Mouse (Mus musculus) skeletal muscle tissue, adult 2 months (tissue): ENCODE results near the gene Ubp1.

Experiments
- DNase-seq: peaks from one replicate; pipeline ENCODE4 v3.0.0-alpha.2; 2012; ENCODE audit warnings: low read depth, low spot score

The Ubp1 gene

DNA sequence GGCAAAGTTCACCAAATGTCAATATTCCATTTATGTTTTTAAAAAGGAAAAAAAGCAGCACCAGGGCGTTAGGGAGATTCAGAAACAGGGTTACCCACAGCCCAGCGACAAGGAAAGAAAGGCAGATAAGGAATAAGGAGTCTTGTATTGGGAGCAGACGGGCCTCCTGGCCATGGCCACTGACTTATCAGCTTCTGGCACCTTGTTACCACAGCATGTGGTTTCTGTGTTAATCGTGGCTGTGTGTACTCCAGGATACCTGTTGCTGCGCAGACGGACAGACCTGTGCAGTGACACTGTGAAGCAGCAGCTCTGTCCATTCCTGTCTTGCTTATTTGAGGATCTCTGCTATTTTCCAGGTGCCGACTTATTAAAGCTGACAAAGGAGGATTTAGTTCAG lies 38.2 kb downstream of the Ubp1 start:
- DNase-seq: no peak

DNA sequence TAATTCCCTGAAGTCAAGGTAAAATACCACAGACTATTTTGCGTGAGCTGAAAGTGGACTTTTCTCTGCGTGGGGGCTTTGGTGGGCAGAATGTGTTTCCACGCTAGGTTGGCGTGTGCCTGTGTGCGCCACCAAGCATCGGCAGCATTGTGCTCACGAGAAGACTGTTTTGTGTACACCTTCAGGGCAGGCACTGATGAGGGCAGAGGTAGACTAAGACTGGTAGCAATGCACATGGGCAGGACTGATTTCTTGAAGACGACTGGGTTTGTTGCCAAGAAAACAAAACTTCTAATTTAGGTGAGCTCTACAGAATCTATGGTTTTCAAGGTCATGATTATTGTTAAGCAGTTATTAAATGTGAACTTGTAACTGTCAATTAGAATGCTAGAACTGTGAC lies 38.7 kb downstream of the Ubp1 start:
- no peak for DNase-seq

DNA sequence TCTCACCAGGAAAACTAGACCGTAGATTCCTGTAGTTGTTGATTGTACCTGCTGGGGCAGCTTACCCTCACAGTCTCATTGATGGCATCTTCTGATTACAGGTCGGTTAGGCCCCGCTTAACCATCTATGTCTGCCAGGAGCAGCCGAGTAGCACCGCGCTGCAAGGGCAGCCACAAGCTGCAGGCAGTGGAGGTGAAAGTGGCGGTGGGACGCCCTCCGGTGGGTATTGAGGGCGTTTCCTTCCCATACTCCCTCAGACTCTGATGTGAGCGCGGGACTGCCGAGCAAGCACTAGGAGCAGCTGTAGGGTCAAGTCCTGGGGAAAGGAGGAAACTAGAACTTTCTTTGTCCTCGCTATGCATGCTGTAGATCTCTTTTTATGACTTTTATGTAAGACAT lies 39.3 kb downstream of the Ubp1 start:
- DNase-seq: no peak

DNA sequence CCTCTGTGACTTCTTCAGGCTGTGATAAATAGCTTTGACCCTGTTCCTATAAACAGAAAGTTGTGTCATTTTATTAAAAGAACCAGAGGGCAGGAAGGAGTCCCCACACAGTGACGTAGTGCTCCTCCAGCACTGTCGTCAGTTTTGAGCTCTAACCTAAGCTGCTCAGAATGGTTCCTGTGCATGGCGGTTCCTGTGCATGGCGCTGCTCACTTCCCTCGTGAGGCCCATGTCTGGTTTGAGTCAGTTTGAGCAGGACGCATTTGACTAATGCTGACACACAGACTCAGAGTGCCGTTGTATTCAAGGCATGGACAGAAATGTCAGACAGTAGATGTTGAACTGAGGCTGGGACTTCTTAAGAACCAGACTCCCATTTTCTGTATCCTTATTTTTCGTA lies 40.9 kb downstream of the Ubp1 start:
- no peak for DNase-seq

DNA sequence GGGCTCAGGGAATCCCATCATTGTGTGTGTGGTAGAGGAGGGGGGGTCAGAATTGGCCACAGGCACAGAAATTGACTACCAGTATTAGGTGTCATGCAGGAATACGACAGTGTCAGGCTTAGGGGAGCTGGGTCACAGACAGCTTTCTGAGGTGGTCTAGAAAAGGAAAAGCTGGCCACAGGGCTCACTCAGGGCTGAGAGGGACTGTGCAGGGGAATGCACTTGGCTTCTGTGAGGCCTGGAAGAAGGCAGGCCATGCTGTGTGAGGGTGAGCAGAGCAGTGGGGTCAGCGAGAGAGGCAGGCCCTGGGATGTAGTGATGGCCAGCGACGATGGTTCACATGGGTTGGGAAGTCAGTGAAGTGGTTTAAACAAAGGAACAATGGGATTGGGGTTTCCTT lies 43.1 kb downstream of the Ubp1 start:
- DNase-seq: no peak

DNA sequence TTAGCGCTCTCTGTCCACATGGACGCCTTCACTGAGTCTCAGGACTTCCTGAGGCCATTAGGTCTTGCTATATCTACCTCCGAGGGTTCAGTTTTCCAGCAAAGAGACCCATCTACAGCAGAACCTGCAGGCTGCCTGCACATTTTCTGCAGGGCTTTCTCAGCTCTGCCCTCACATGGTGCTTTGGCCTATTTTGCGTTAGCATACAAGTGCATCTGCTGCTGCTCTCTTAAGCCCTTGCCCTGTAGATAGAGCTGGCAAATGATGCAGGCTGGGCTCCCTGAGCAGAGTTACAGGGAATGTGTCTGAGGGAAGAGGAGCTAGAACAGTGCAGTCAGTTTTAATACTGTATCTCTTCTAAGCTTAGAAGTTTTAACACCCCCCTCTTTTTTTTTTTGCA lies 44.2 kb downstream of the Ubp1 start:
- DNase-seq: no peak

DNA sequence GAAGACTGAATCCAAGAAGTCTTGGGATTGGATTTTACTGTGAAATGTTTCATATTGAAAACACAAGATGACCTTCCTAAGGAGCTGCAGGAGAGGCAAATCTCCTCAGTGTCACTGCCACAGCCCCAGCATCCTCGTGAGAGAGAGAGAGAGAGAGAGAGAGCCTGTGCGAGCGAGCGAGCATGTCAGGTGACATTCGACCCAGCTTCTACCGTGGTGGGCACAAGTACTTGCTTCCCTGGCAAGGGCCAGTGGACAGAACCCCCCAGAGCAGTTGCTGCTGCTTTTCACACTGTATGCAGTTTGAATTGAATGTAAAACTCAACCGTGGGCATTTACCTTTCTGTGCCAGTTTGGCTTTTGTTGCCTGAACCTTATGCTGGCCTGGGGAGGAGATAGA lies 44.7 kb downstream of the Ubp1 start:
- DNase-seq: no peak

DNA sequence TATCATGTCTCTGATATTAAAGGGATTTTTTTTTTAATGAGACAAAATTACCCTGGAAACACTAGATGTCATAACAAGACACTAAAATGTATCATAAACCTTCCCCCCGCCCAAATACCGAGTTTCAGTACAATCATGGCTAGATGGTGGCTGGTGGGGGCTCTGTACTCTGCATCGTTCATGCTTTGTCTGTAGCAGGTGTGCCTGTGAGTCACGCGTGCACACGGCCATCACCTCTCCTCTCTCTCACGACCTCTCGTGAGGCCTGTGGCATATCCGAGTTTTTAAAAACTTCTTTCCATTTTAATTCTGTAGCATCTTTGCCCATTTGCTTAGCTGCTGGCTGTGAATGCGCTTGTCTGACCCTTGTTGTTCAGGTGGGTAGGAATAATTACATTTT lies 45.5 kb downstream of the Ubp1 start:
- DNase-seq: no peak

DNA sequence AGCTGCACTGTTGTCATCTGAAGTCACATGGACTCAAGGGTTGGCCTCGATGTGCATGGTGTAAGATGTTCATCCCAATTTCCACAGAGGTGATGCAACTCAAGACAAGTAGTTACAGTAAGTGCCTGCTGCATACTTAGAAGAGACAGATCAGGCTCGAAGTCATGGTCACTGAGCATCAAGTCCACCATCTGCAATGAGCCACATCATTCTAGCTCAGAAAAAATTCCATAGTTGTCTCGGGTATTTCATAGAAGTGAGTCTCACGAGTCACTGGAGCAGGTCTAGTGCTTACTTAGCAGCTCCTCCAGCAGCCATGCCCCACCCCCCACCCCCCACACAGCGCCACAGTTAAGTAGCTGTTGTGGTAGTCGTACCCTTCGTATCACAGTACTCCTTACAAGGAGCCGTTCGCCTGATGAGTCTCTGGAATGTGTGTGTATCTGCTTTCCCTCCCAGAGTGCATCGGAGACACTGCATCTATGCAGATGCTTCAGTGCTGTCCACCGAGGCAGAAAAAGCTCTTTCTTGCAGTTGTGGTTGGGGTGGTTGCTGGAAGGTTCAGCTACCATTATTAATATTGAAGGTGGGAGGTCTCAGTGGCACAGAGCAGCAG lies 46.6 kb downstream of the Ubp1 start:
- DNase-seq: no peak

DNA sequence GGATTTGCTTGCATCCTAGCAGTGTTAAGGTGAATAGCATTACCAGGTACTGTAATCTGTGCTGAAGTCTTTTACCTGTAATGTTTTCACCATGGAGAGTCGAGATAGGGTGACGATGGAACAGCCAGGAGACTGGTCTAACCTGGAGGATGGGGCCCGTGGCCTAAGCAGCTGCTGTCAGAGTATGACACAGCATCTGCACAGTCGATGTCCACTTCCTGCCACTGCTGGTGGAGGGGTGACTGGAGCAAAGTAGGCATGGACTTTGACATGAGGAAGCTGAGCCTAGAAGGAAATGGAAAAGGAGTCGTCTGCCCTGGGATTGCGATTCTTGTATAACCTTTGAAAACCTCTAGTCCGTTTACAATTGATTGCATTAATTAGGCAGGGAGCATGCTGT lies 47.9 kb downstream of the Ubp1 start:
- DNase-seq: no peak

DNA sequence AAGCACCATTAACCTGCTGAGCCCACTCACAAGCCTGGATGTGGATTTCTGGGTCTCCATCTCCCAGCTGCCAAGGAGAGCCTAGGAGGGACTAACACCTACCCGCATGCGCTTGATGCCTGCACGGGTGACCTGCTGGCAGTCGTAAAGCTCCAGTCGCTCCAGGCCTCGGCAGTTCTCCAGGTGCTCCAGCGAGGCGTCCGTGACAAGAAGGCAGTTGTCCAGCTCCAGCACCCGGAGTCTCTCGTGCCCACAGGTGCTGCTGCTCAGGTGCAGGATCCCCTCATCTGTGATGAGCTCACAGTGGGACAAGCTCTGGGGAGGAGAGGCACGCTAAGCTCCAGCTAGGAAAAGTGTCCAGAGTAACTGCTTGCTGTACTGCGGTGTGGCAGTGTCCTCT lies 48.6 kb downstream of the Ubp1 start:
- no peak for DNase-seq

DNA sequence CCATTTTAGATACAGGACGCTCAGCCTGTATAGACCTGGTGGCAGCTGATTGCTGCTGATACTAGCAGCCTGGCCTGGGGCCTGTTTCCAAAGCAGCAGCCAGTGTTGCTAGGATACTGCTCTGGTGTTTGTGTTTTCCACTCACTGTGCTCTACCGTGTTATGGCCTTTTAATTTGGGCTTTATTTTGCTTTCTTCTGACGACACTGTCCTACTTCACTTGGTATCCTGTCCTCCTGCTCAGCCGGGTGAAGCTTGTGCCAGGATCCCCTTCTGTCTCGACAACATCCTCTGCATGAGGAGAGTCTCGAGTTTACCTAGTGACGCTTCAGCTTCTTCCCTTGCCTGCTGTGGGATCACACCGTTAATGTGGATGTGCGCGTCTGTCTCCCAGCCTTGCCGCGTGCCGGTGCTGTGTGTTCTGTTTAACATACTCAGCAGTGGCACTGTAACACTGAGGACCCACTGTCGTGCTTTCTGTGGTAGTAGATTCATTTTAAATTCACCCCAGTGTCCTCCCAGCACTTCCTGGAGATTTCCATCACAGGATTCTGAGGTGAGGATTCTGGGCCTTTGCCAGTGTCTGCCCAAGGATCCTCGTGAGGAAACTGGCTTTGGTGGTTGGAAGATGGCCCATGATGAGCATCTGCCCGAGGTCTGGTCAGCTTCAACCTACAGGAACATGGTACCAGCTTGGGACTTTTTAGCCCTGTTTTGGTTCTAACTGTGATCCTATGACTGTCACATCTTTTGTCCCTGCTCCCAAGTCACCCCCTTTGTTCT lies 50.6 kb downstream of the Ubp1 start:
- peak; percentile 30 for DNase-seq

DNA sequence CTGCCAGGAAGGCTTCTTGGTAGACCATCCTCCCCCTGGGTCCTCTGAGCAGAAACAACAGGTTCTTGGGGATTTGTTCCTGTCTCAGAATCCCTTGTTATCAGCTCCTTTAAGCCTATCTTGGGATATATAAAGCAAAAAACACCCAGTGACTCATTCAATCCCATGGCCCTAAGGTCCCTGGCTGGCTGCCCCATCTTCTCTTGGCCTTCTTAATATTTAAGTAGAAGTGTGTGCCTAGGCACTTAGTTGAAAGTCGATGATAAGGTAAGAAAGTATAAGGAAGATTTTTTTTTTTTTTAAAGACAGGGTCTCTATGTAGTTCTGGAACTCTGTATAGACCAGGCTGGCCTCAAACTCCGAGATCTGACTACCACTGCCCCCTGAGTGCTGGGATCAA lies 51.7 kb downstream of the Ubp1 start:
- no peak for DNase-seq

DNA sequence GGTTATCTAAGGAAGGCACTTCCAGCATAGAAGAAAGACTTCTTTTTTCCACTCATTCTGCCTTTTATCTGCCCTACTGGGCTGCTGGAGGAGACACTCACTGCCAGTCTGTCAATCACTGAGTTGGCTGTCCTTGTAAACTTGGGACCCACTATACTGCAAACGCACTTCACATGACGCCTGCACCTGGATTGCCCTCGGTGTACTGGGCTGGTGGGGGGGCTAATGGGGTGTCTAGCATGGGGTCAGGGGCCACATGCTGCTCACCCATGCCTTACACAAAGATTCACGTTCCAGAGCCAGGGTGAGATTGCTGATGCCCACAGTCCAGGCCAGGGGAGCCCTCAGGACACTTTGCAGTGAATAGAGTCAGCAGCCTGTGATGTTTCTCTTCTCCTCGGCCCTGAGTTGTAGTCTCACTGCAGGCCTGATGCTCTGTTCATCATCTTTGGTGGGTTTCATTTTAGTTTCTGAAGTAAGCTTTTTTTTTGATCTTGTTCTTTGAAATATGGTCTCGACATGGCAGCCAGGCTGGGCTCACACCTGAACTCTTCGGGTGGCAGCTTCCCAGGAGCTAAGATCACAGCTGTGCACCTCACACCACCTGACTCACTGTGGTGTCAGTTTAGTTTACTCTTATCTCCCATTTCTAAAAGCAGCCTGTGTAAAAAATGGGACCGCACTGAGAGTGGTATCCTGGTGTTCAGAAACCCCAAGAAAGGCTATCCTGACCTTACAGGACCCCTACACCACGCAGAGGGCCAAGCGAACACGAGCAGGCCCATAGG lies 52.3 kb downstream of the Ubp1 start:
- DNase-seq: no peak

DNA sequence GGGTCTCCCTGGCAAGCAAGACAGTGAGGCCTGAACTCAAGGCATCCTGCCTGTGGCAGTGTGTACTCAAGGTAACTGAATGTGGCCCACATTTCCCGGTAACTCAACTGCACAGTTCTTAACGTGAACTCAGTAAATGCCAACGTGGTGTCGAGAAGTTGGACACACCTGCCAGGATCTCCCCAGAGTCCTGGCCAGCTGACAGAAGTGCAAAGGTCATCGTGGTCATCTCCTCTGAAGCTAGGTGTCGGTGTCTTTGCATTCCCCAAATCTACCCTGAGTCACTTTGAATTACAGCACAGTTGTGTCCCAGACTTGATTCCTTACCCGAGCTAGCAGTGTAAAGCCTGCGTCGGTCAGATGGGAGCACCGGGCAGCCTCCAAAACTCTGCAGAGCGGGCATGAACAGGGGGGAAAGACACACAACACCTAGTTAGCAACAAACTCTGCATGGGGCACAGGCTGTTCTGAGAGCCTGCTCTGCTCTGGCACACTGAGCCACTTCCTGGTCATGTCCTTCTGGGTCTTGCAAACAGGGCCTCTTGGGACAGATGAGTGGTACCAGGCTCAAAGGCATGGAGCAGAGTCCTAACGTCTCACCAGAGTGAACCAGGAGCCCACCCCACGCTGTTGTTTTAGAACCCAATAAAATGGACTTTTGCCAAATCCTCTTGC lies 54.3 kb downstream of the Ubp1 start:
- no peak for DNase-seq

DNA sequence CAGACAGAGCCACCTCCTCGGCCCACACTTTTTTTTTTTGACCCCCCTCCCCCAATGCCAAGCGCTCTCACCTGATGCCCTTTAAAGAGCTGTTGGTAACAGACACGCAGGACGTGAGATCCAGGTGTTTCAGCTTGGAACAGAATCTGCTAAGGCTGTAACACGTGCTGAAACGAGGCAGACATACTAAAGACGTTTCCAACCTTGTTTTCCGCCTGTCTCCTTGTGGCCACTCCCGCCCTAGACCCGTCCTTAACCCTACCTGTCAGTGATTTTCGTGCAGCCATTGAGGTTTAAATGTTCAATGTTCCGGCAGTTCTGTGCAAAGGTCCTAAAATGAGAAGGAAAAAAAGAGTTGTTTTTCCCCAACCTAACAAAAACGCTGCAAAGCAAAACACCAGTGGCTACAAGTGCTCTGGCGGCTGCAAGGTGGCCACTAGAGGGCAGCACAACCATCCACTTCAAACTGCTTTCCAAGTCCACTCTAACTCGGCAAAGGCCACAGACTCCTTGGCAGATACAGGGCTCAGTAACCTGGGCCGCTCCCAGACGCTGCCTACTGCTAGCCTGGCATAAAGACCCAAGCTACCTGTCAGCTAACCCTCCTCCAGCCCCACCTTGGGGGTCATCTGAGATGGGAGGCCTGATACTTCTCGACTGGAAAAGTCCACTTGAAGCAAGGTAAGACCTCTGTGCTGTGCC lies 60.0 kb downstream of the Ubp1 start:
- peak; percentile 78 for DNase-seq

DNA sequence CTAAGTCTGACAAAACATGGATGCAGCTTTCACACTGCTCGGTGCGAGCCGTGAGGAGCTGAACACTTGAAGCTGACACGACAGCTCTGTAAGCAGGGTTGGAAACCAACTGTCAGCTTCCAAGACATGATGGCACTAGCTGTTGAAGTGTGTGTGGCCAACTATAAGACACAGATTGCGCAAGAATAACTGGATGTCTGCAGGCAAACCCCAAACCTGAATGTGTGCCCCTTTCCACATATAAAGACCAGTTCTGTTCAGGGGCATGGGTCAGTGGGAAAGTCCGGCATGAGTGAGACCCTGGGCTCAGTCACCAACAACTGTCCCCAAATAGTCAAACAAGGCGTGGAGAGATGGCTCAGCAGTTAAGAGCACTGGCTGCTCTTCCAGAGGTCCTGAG lies 62.1 kb downstream of the Ubp1 start:
- no peak for DNase-seq

DNA sequence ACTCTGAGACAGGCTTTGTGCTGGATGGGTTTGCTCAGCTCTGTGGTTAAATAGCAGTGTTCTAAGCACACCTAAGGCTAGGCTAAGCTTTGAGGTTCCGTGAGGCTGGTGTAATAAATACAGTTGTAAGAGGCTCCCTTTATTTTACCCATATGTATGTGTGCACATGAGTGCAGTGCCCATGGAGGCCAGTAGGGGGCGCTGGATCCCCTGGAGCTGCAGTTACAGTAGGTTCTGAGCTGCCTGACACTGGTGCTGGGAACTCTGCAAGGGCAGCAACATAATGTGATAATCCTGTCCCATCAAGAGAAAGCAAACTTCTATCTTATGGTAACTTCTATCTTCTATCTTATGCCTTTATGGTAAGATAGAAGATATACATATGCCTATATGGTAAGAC lies 67.6 kb downstream of the Ubp1 start:
- no peak for DNase-seq

DNA sequence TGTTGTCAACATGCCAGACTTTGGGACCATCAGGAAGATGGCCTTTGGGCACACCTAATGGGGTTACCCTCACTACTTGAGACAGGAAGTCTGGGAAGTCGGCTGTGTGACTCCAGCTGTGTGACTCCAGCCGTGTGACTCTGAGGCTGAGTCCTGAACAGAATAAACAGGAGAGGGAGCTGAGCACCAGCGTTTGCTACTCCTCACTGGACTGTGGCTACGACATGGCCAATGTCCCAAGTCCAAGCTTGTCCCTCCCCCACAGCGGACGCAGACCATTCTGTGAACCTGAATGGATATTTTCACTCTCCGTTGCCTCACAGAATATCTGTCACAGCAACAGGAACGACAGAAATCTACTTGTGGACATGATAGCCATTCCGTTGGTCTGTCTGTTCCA lies 76.1 kb downstream of the Ubp1 start:
- DNase-seq: no peak

DNA sequence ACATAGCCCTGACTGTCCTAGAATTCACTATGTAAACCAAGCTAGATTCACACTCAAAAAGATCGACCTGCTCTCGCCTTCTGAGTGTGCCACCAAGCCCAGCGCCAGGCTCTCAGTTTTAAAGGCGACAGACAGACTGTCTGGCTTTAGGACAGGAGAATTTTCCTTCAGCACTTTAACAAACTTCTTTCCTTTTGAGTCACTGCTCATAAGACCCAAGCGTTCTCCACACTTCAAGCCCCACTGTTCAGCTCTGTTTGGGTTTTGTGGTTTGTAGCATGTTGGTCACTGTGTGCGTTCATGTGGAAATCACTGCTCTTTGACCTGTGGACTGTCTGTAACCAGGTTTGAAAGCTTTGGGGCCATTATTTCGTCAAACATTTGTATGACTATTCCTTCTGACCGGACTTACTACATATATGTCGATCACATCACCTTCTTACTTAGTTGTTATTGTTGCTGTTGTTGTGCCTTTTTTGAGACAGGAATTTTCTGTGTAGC lies 77.2 kb downstream of the Ubp1 start:
- no peak for DNase-seq

DNA sequence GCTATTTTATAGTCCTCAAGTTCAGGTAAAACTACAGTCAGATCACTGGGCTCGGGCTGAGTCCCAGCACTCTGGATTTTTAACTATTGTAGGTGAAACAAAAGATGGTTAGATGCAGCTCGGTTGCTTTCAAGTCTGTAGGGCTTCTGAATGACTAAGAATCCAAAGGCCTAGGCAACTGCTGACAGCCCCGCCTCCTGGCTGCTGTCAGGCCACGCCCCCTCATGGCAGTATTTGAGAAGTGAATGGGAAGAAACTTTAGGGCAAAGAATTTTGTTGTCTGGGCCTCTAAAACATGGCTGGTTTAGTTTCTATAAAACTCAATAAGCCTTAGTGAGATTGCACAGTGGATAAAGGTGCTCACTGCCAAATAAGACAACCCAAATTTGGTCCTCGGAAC lies 78.8 kb downstream of the Ubp1 start:
- no peak for DNase-seq

DNA sequence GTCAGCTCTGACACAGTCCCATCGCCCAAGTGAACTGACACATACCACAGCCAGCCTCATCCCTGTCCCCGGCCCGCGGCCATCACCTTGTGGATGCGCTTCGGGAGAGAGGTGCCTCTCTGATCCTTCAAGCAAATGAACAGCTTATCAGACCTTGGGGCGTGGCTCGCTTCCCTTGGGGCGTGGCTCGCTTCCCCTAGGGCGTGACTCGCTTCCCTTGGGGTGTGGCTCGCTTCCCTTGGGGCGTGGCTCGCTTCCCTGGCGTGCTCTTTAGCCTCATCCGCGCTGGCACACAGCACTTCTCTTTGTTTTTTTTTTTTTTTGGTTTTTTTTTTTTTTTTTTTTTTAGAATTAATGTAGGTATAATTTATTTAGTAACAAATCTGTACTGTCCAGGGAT lies 80.5 kb downstream of the Ubp1 start:
- DNase-seq: no peak
